In genomic region chr16:45699301-45699700, GRCm38 (mm10) we compare ENCODE assay signal across 21 mouse cellular contexts. TPM values are rescaled to one million over a fixed set of nuclear protein-coding genes. Genes with fewer than 3 reads are reported as not detected.
"Had no signal": no experiment of that assay in that cellular context is flagged by ENCODE, and none has a peak within 500 bp of the region (broad histone marks: within the 10 kb centered on the region; RNA-seq: fewer than 3 reads in every experiment).

No protein-coding gene starts in this region.

- DNase-seq: left cerebral cortex, postnatal 4 days; liver; liver, embryonic 13.5 days; liver, postnatal 0 days; lung, adult 18-20 months; lung, adult 2 months; lung, embryonic 14.5 days; lung, postnatal 10 days; lung, postnatal 14 days; lung, postnatal 36 days; lung, postnatal 4 days; midbrain, embryonic 14.5 days had no signal

- ATAC-seq: liver, embryonic 12.5 days; liver, postnatal 0 days; lung, postnatal 0 days; midbrain, embryonic 13.5 days; midbrain, embryonic 15.5 days; midbrain, embryonic 16.5 days had no signal

RNA-seq across cellular contexts. Expression of gene Tmprss7, which starts 5.8 kb away (rescaled TPM):
- total RNA-seq: megakaryocyte-erythroid progenitor cell, adult 5-6 weeks; monocyte, adult 5-6 weeks had no signal

RNA-seq across cellular contexts. Expression of gene Tagln3, which starts 25.1 kb away (rescaled TPM):
- total RNA-seq: megakaryocyte progenitor cell, adult 5-6 weeks; megakaryocyte-erythroid progenitor cell, adult 5-6 weeks; monocyte, adult 5-6 weeks had no signal

RNA-seq across cellular contexts. Expression of gene BC016579, which starts 45.4 kb away (rescaled TPM):
- total RNA-seq: left cerebral cortex, postnatal 4 days; megakaryocyte-erythroid progenitor cell, adult 5-6 weeks; midbrain, postnatal 0 days; monocyte, adult 5-6 weeks had no signal
